Mouse (Mus musculus) kidney, adult 2 months (tissue): Measurements from ENCODE around the gene Otop3. TPM values are rescaled to one million over a fixed set of nuclear protein-coding genes. Genes with fewer than 3 reads are reported as not detected.

Experiments
- DNase-seq: peaks from one replicate; pipeline ENCODE4 v3.0.0; 2021
- H3K27ac ChIP-seq: fragments of 200-500 bp; 2 replicates; pipeline ENCODE4 v1.5.1; 2012; ENCODE audit warnings: low read depth, low read length, control low read depth, inconsistent platforms; ENCODE audit not compliant: insufficient read depth
- H3K27me3 ChIP-seq: fragments of 200-500 bp; replicated peaks from 2 replicates; pipeline ENCODE4 v1.6.1; 2012; ENCODE audit warnings: mild to moderate bottlenecking, moderate library complexity, low read length, inconsistent platforms; ENCODE audit not compliant: control insufficient read depth, insufficient read depth
- H3K36me3 ChIP-seq: fragments of 200-500 bp; 2 replicates; pipeline ENCODE4 v1.6.1; 2012; ENCODE audit warnings: mild to moderate bottlenecking, moderate library complexity, low read length, inconsistent platforms; ENCODE audit not compliant: control insufficient read depth, insufficient read depth
- H3K4me1 ChIP-seq: fragments of 200-500 bp; 2 replicates; pipeline ENCODE4 v1.6.1; 2011; ENCODE audit warnings: low read length; ENCODE audit not compliant: control insufficient read depth, insufficient read depth
- H3K4me3 ChIP-seq: fragments of 200-500 bp; 2 replicates; pipeline ENCODE4 v1.5.1; 2011; ENCODE audit warnings: mild to moderate bottlenecking, low read depth, low read length, control low read depth; ENCODE audit not compliant: insufficient read depth
- CTCF ChIP-seq: fragments of 200-500 bp; conservative IDR thresholded peaks from 2 replicates; pipeline ENCODE4 v1.5.1; 2011; ENCODE audit warnings: low read depth, mild to moderate bottlenecking, control low read depth, low read length, moderate library complexity, mixed read lengths; ENCODE audit not compliant: insufficient read depth, insufficient read length
- POLR2A ChIP-seq: fragments of 200-500 bp; IDR thresholded peaks from one replicate; pipeline ENCODE4 v1.6.1; 2011; ENCODE audit warnings: low read depth, low read length, control low read depth
- WGBS: fragments of 180-500 bp; shearing (Covaris S2); methylation state at CpG from one replicate; pipeline ENCODE4 v1.1.7; 2018; 5-methylcytosine and 5-hydroxymethylcytosine counted together
- polyA plus RNA-seq: library from polyadenylated mRNA; depleted of rRNA; stranded (reverse); fragments of >200 nt; gene quantifications from 2 replicates; pipeline ENCODE4 v1.2.3, GENCODE M21; 2012

The Otop3 gene
- polyA plus RNA-seq, 1 experiment = 0.13 TPM

DNA sequence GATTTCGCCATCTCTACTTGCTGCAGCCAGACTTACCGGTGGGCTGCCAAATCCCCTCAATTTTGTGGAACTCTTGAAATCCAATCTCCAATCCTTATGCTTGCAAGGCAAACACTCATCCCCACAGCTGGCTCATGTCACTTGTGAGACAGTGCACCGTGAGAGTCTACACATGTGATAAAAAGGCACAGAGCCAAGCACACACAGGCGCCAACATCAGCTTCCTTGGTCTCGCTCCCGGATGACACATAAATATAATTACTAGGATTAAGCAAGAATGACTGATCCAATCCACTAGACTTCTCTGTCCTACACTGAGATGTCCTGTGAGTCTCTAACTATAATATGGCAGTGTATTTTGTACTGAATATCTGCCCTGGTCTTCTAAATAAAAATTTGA is 43.6 kb upstream of the Otop3 start:
- no peaks in the 10 kb centered on the region for H3K36me3 ChIP-seq
- no peak overlapping the region for H3K4me3 ChIP-seq
- H3K4me1 ChIP-seq = 0 out of 2 replicates have a peak, but pooled peaks cover 2% of the 10 kb centered on the region
- peak; percentile 86 for DNase-seq
- no peaks in the 10 kb centered on the region for H3K27me3 ChIP-seq
- H3K27ac ChIP-seq = 0 out of 2 replicates have a peak overlapping the region, but pooled peaks have one; percentile 14
- TF ChIP-seq CTCF (no peak), POLR2A (no peak)
- WGBS = 47% methylated on average over 6 of the region's 6 CpGs

GRCm38 (mm10) chr11:115291503-115291902 is 43.0 kb upstream of the Otop3 start:
- no peak for DNase-seq
- TF ChIP-seq POLR2A (no peak), CTCF (no peak)
- H3K36me3 ChIP-seq = no peaks in the 10 kb centered on the region
- H3K4me3 ChIP-seq = no peak overlapping the region
- 81% methylated on average over 10 of the region's 10 CpGs for WGBS
- H3K4me1 ChIP-seq = 0 out of 2 replicates have a peak, but pooled peaks cover 2% of the 10 kb centered on the region
- H3K27me3 ChIP-seq = no peaks in the 10 kb centered on the region
- no peak overlapping the region for H3K27ac ChIP-seq

DNA sequence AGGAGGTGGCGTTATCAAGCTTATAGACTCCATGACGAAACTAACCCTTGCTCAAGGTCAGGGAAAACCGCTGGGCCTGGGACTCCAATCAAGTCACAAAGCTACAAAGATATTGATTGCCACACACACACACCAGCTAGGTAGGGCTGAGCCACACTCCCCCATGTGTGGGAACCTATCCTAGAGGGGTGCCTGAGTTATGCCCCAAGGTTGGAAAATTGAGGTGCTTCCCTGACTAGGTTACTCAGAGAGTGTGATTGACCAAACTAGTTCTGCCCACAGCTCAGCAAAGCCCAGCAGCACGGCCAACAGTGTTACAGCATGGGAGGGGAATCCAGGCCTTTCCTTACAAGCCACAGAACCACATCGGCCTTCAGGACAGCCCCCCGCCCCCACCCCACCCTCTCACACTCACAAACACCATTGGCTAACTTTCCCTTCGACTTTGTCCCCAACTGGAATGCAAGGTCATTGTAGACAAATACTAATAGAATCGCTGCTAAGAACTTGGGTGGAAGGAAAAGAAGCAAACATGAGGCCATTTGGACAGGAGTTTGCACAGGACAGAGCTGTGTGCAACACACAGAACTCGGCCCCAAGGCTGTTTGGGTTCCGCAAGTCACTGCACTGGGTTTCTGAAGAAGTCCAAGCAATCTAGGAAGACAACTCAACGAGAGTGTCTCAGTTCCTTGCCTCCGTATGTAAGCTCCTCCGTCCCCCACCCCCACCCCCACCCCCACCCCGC is 41.7 kb upstream of the Otop3 start:
- Histone ChIP-seq H3K27me3 (no peaks in the 10 kb centered on the region), H3K27ac (peak overlapping the region; percentile 93), H3K4me1 (0 out of 2 replicates have a peak, but pooled peaks cover 2% of the 10 kb centered on the region), H3K4me3 (no peak overlapping the region), H3K36me3 (no peaks in the 10 kb centered on the region)
- 47% methylated on average over 14 of the region's 14 CpGs for WGBS
- TF ChIP-seq POLR2A = no peak
- peak; percentile 64 for DNase-seq

GRCm38 (mm10) chr11:115295939-115296338 is 38.6 kb upstream of the Otop3 start:
- no peak for TF ChIP-seq CTCF
- TF ChIP-seq POLR2A = no peak
- Histone ChIP-seq H3K36me3 (no peaks in the 10 kb centered on the region), H3K27me3 (no peaks in the 10 kb centered on the region), H3K27ac (peak overlapping the region; percentile 58), H3K4me1 (0 out of 2 replicates have a peak, but pooled peaks cover 2% of the 10 kb centered on the region), H3K4me3 (peak overlapping the region; percentile 52)
- DNase-seq = no peak
- 78% methylated on average over 11 of the region's 11 CpGs for WGBS

GRCm38 (mm10) chr11:115296471-115297210 is 37.9 kb upstream of the Otop3 start:
- peak; percentile 56 for DNase-seq
- WGBS = 42% methylated on average over 21 of the region's 21 CpGs

DNA sequence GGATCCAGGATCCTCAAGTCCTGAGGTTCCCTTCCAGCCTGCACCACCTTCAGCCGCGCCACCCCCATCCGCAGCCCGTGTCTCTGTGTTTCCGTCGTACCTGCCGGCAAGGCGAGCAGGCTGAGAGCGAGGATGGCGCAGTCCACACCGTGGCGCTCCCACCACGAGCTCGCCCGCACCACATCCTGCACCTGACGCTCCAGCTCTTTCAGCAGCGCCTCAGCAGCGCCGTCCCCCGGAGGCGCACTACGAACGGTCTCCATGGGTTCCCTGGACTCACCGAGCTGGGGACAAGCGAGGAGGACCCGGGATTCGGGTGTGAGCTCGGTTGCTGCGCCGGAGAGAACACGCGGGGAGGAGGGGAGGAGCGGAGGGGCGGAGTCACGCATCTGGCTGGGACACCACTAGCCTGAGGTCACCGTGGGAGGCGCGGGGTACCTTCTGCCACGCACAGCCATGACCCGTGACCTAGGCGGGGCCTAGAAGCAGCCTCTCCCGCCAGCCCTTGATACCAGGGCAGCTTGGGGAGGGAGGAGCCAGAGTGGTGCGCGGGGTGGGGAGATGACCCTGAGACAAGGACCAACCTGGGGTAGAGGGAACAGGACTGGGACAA is 37.2 kb upstream of the Otop3 start, which contains the start of gene Fads6:
TSS of gene Fads6 (minus strand) at position 450 of the 613 bp plus-strand sequence.
- Histone ChIP-seq H3K27me3 (no peaks in the 10 kb centered on the region), H3K4me3 (peak within 1 kb of the TSS; percentile 52), H3K36me3 (no peaks in the 10 kb centered on the region), H3K4me1 (0 out of 2 replicates have a peak, but pooled peaks cover 2% of the 10 kb centered on the region), H3K27ac (peak within 1 kb of the TSS; percentile 58)
- TF ChIP-seq CTCF (peak; percentile 37), POLR2A (peak; percentile 7)
- peak; percentile 75 for DNase-seq
- under 1% methylated on average over 44 of the region's 44 CpGs for WGBS

More at GRCm38 (mm10) chr11:115296471-115297210, 37.9 kb upstream of the Otop3 start:
- Histone ChIP-seq H3K27me3 (no peaks in the 10 kb centered on the region), H3K27ac (peak overlapping the region; percentile 58), H3K4me3 (peak overlapping the region; percentile 52), H3K4me1 (0 out of 2 replicates have a peak, but pooled peaks cover 2% of the 10 kb centered on the region), H3K36me3 (no peaks in the 10 kb centered on the region)
- TF ChIP-seq CTCF (no peak), POLR2A (no peak)
